Mouse (Mus musculus): ENCODE results near the gene Cyp26b1. TPM values are rescaled to one million over a fixed set of nuclear protein-coding genes. Genes with fewer than 3 reads are reported as not detected.

Cyp26b1 gene
- polyA plus RNA-seq, 1 experiment, result 2.4 TPM

DNA sequence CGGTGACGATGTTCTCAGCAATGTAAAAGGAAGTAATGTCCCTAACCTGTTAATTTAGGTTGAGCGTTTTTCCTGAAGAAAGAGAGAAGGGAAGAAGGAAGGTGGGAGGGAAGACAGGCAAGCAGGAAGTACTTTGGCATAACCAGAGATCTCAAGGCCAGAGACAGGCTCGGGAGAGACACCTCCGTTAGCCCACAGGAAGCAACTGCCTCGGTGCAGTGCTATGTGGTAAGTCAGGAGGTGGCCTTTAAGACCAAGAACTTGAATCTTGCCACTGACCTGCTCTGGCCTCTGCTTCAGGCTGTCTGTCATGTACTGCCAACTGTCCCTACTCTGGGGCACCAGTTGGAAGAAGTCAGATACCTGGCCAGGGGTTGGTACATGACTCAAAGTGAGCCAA, 24.8 kb downstream of the Cyp26b1 start:
- no peaks in the 10 kb centered on the region for H3K79me2 ChIP-seq (ENCODE audit: control insufficient read depth, insufficient read depth)
- H3K4me3 ChIP-seq, result no peak overlapping the region
- H3ac ChIP-seq (ENCODE audit: control insufficient read depth, insufficient read length), result no peak overlapping the region
- H3K4me2 ChIP-seq (ENCODE audit: low read depth), result no peak overlapping the region
- no peaks in the 10 kb centered on the region for H3K36me3 ChIP-seq (ENCODE audit: control insufficient read depth, insufficient read depth)
- no peaks in the 10 kb centered on the region for H3K27me3 ChIP-seq (ENCODE audit: control insufficient read depth, insufficient read depth, insufficient read length)
- no peak for TF ChIP-seq MAX (IDR thresholded peaks at IDR 0.05; ENCODE audit: low read depth)
- TF ChIP-seq POLR2A (IDR thresholded peaks at IDR 0.05; ENCODE audit: insufficient read length, low read depth), result no peak
- no peak for TF ChIP-seq MYOD1 (IDR thresholded peaks at IDR 0.05; ENCODE audit: control insufficient read depth in 1 of 3, insufficient read length in 2 of 3, low read depth in 2 of 3)
- TF ChIP-seq POLR2AphosphoS2 (IDR thresholded peaks at IDR 0.05; ENCODE audit: insufficient read length, low read depth), result no peak
- TF ChIP-seq CEBPB (IDR thresholded peaks at IDR 0.05; ENCODE audit: insufficient read depth, poor library complexity, severe bottlenecking), result no peak
- TF ChIP-seq SRF (IDR thresholded peaks at IDR 0.05; ENCODE audit: control insufficient read depth, insufficient read length, low read depth), result no peak
- no peak for TF ChIP-seq E2F4 (IDR thresholded peaks at IDR 0.05; ENCODE audit: insufficient read depth)
- no peak for TF ChIP-seq REST (IDR thresholded peaks at IDR 0.05; ENCODE audit: insufficient read depth, insufficient read length)
- no peak for TF ChIP-seq USF1 (IDR thresholded peaks at IDR 0.05; ENCODE audit: low read depth)
- TF ChIP-seq MYOG (IDR thresholded peaks at IDR 0.05; ENCODE audit: control insufficient read depth in 1 of 3, insufficient read depth in 1 of 3, insufficient read length in 2 of 3, low read depth in 2 of 3), result no peak
- no peak for TF ChIP-seq TCF3 (IDR thresholded peaks at IDR 0.05; ENCODE audit: insufficient read length, low read depth)
- no peak for TF ChIP-seq TCF12 (IDR thresholded peaks at IDR 0.05; ENCODE audit: insufficient read depth, poor library complexity, severe bottlenecking)

GRCm38 (mm10) chr6:84567696-84568095, 26.0 kb downstream of the Cyp26b1 start:
- no peak overlapping the region for H3ac ChIP-seq (ENCODE audit: control insufficient read depth, insufficient read length)
- H3K79me2 ChIP-seq (ENCODE audit: control insufficient read depth, insufficient read depth), result no peaks in the 10 kb centered on the region
- no peaks in the 10 kb centered on the region for H3K36me3 ChIP-seq (ENCODE audit: control insufficient read depth, insufficient read depth)
- TF ChIP-seq MYOD1 (IDR thresholded peaks at IDR 0.05; ENCODE audit: control insufficient read depth in 1 of 3, insufficient read length in 2 of 3, low read depth in 2 of 3), result no peak
- no peak overlapping the region for H3K4me2 ChIP-seq (ENCODE audit: low read depth)
- H3K4me3 ChIP-seq, result no peak overlapping the region
- H3K27me3 ChIP-seq (ENCODE audit: control insufficient read depth, insufficient read depth, insufficient read length), result no peaks in the 10 kb centered on the region

- no peak overlapping the region for H3K4me2 ChIP-seq (ENCODE audit: low read depth)
- TF ChIP-seq POLR2A (IDR thresholded peaks at IDR 0.05; ENCODE audit: insufficient read length, low read depth) (no peak), POLR2AphosphoS2 (IDR thresholded peaks at IDR 0.05; ENCODE audit: insufficient read length, low read depth) (no peak), REST (IDR thresholded peaks at IDR 0.05; ENCODE audit: insufficient read depth, insufficient read length) (no peak), MYOG (IDR thresholded peaks at IDR 0.05; ENCODE audit: control insufficient read depth in 1 of 3, insufficient read depth in 1 of 3, insufficient read length in 2 of 3, low read depth in 2 of 3) (no peak), CEBPB (IDR thresholded peaks at IDR 0.05; ENCODE audit: insufficient read depth, poor library complexity, severe bottlenecking) (no peak)
- no peaks in the 10 kb centered on the region for H3K36me3 ChIP-seq (ENCODE audit: control insufficient read depth, insufficient read depth)
- no peak overlapping the region for H3K4me3 ChIP-seq
- H3ac ChIP-seq (ENCODE audit: control insufficient read depth, insufficient read length), result no peak overlapping the region
- no peaks in the 10 kb centered on the region for H3K27me3 ChIP-seq (ENCODE audit: control insufficient read depth, insufficient read depth, insufficient read length)
- no peaks in the 10 kb centered on the region for H3K79me2 ChIP-seq (ENCODE audit: control insufficient read depth, insufficient read depth)
These were observed 26.9 kb downstream of the Cyp26b1 start for GRCm38 (mm10) chr6:84566825-84567224.

GRCm38 (mm10) chr6:84565245-84565644, 28.5 kb downstream of the Cyp26b1 start:
- no peaks in the 10 kb centered on the region for H3K36me3 ChIP-seq (ENCODE audit: control insufficient read depth, insufficient read depth)
- no peaks in the 10 kb centered on the region for H3K79me2 ChIP-seq (ENCODE audit: control insufficient read depth, insufficient read depth)
- H3K27me3 ChIP-seq (ENCODE audit: control insufficient read depth, insufficient read depth, insufficient read length), result no peaks in the 10 kb centered on the region
- H3K4me3 ChIP-seq, result no peak overlapping the region
- TF ChIP-seq REST (IDR thresholded peaks at IDR 0.05; ENCODE audit: insufficient read depth, insufficient read length) (no peak), TCF12 (IDR thresholded peaks at IDR 0.05; ENCODE audit: insufficient read depth, poor library complexity, severe bottlenecking) (no peak), CEBPB (IDR thresholded peaks at IDR 0.05; ENCODE audit: insufficient read depth, poor library complexity, severe bottlenecking) (no peak), MYOD1 (IDR thresholded peaks at IDR 0.05; ENCODE audit: control insufficient read depth in 1 of 3, insufficient read length in 2 of 3, low read depth in 2 of 3) (no peak), USF1 (IDR thresholded peaks at IDR 0.05; ENCODE audit: low read depth) (no peak), SRF (IDR thresholded peaks at IDR 0.05; ENCODE audit: control insufficient read depth, insufficient read length, low read depth) (no peak), E2F4 (IDR thresholded peaks at IDR 0.05; ENCODE audit: insufficient read depth) (no peak), POLR2A (IDR thresholded peaks at IDR 0.05; ENCODE audit: insufficient read length, low read depth) (no peak), MYOG (IDR thresholded peaks at IDR 0.05; ENCODE audit: control insufficient read depth in 1 of 3, insufficient read depth in 1 of 3, insufficient read length in 2 of 3, low read depth in 2 of 3) (no peak), TCF3 (IDR thresholded peaks at IDR 0.05; ENCODE audit: insufficient read length, low read depth) (no peak), MAX (IDR thresholded peaks at IDR 0.05; ENCODE audit: low read depth) (no peak), POLR2AphosphoS2 (IDR thresholded peaks at IDR 0.05; ENCODE audit: insufficient read length, low read depth) (no peak)
- H3ac ChIP-seq (ENCODE audit: control insufficient read depth, insufficient read length), result no peak overlapping the region
- no peak overlapping the region for H3K4me2 ChIP-seq (ENCODE audit: low read depth)

DNA sequence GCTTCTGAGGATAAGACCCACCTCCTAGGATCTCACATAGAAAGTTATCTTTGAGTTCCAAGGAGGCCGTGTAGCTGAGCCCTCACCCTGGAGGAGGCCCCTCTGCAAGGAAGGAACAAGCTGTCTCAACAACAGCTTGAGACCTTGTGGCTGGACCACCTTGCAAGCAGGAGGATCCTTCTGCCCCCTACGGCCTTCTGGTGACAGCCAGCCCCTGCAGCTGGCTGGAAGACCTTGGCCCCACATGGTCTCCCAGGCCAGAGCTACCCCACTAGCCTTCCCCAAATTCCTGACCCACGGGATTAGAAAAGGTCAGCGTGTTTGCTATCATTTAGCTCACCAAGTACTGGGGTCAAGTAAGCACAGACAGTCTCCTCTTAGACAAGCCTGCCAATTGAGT, 30.8 kb downstream of the Cyp26b1 start:
- Histone ChIP-seq H3K79me2 (ENCODE audit: control insufficient read depth, insufficient read depth) (no peaks in the 10 kb centered on the region), H3K4me2 (ENCODE audit: low read depth) (no peak overlapping the region), H3K4me3 (no peak overlapping the region), H3K27me3 (ENCODE audit: control insufficient read depth, insufficient read depth, insufficient read length) (no peaks in the 10 kb centered on the region), H3ac (ENCODE audit: control insufficient read depth, insufficient read length) (no peak overlapping the region), H3K36me3 (ENCODE audit: control insufficient read depth, insufficient read depth) (no peaks in the 10 kb centered on the region)
- TF ChIP-seq CEBPB (IDR thresholded peaks at IDR 0.05; ENCODE audit: insufficient read depth, poor library complexity, severe bottlenecking) (no peak), SRF (IDR thresholded peaks at IDR 0.05; ENCODE audit: control insufficient read depth, insufficient read length, low read depth) (no peak), TCF12 (IDR thresholded peaks at IDR 0.05; ENCODE audit: insufficient read depth, poor library complexity, severe bottlenecking) (no peak), POLR2A (IDR thresholded peaks at IDR 0.05; ENCODE audit: insufficient read length, low read depth) (no peak), TCF3 (IDR thresholded peaks at IDR 0.05; ENCODE audit: insufficient read length, low read depth) (no peak), MAX (IDR thresholded peaks at IDR 0.05; ENCODE audit: low read depth) (no peak), REST (IDR thresholded peaks at IDR 0.05; ENCODE audit: insufficient read depth, insufficient read length) (no peak), USF1 (IDR thresholded peaks at IDR 0.05; ENCODE audit: low read depth) (no peak), MYOG (IDR thresholded peaks at IDR 0.05; ENCODE audit: control insufficient read depth in 1 of 3, insufficient read depth in 1 of 3, insufficient read length in 2 of 3, low read depth in 2 of 3) (no peak), POLR2AphosphoS2 (IDR thresholded peaks at IDR 0.05; ENCODE audit: insufficient read length, low read depth) (no peak), MYOD1 (IDR thresholded peaks at IDR 0.05; ENCODE audit: control insufficient read depth in 1 of 3, insufficient read length in 2 of 3, low read depth in 2 of 3) (no peak), E2F4 (IDR thresholded peaks at IDR 0.05; ENCODE audit: insufficient read depth) (no peak)
